Mouse (Mus musculus): ENCODE data around the gene Olfr12. TPM values are rescaled to one million over a fixed set of nuclear protein-coding genes. Genes with fewer than 3 reads are reported as not detected.

Olfr12 gene
- total and polyA plus RNA-seq, 3 experiments = not detected

DNA sequence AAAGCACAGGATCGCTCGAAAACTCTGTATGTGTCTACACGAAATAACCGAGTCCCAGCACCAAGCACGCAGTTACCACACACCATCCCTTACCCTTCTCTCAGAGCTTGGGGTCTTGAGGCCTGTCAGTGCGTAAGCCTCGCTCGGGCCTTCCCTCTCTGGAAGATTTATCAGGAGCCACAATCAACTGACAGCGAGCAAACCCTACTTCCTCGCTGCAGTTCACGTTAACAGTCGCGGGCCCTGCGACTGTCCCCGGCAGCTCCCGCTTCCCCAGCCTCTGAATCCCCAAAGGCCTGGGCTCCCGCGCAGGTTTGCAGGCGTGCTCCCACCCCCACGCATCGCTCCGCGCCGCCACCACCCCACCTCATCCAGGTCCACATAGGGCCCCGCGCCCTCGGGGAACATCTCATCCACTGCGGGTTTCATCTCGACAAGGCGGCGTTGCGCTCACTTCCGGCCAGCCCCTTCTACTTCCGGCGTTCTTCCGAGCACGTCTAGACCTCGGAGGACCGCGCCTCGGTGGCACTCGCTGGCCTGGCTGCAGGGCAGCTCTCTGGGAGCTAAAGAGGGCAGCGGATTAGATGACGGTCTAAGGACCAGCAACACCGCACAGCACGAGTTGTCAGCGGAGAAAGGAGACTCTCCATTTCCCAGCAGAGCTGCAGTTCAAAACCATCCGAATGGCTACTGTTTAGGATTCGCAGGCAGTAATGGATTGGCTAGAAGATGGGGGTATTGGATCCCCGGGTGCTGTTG, 24.1 kb downstream of the Olfr12 start, which contains the start of gene Cops9:
Gene Cops9, minus strand, starts transcription at position 472 of the 759 bp plus-strand sequence.
- TF ChIP-seq CTCF (IDR thresholded peaks at IDR 0.05) = no peak
- TF ChIP-seq EP300 (IDR thresholded peaks at IDR 0.05; ENCODE audit: insufficient read depth, low read depth, low read length) = no peak
- TF ChIP-seq POLR2A (IDR thresholded peaks at IDR 0.05; ENCODE audit: insufficient read depth, low read depth, low read length) = peak; percentile 74
- 2% methylated on average over 50 of the region's 50 CpGs for WGBS

GRCm38 (mm10) chr1:92643691-92644090, 26.1 kb downstream of the Olfr12 start:
- no peak overlapping the region for H3K27ac ChIP-seq
- no peaks in the 10 kb centered on the region for H3K27me3 ChIP-seq (ENCODE audit: control insufficient read depth, insufficient read depth, low read length)
- TF ChIP-seq EP300 (IDR thresholded peaks at IDR 0.05; ENCODE audit: insufficient read depth, low read depth, low read length) (no peak), POLR2A (IDR thresholded peaks at IDR 0.05; ENCODE audit: insufficient read depth, low read depth, low read length) (no peak), CTCF (IDR thresholded peaks at IDR 0.05) (no peak)
- intact Hi-C loops (cut with DNase I) = no loop called here
- no peak overlapping the region for H3K9ac ChIP-seq (ENCODE audit: low read depth, low read length)
- WGBS = 73% methylated on average over 4 of the region's 4 CpGs
- no peaks in the 10 kb centered on the region for H3K79me2 ChIP-seq (replicated peaks; ENCODE audit: control insufficient read depth, insufficient read depth, low read length)
- no peaks in the 10 kb centered on the region for H3K36me3 ChIP-seq (ENCODE audit: control insufficient read depth, insufficient read depth, low read length)
- H3K4me1 ChIP-seq (ENCODE audit: control insufficient read depth, insufficient read depth, low read length) = peaks cover 10% of the 10 kb centered on the region
- H3K4me3 ChIP-seq = no peak overlapping the region
- DNase-seq = peak in 1 of 2 experiments; percentile 9

More for the DNA sequence above, 24.1 kb downstream of the Olfr12 start, which contains the start of gene Cops9:
- intact Hi-C loops (cut with DNase I) = no loop called here
- H3K36me3 ChIP-seq (ENCODE audit: control insufficient read depth, insufficient read depth, low read length) = no peaks in the 10 kb centered on the region
- H3K79me2 ChIP-seq (replicated peaks; ENCODE audit: control insufficient read depth, insufficient read depth, low read length) = no peaks in the 10 kb centered on the region
- H3K4me1 ChIP-seq (ENCODE audit: control insufficient read depth, insufficient read depth, low read length) = peaks cover 8% of the 10 kb centered on the region
- H3K27ac ChIP-seq = peak within 1 kb of the TSS; percentile 83
- H3K27me3 ChIP-seq (ENCODE audit: control insufficient read depth, insufficient read depth, low read length) = no peaks in the 10 kb centered on the region
- DNase-seq = peak; percentile 91 to 93
- H3K4me3 ChIP-seq = peak within 1 kb of the TSS; percentile 79
- H3K9ac ChIP-seq (ENCODE audit: low read depth, low read length) = peak within 1 kb of the TSS; percentile 91

DNA sequence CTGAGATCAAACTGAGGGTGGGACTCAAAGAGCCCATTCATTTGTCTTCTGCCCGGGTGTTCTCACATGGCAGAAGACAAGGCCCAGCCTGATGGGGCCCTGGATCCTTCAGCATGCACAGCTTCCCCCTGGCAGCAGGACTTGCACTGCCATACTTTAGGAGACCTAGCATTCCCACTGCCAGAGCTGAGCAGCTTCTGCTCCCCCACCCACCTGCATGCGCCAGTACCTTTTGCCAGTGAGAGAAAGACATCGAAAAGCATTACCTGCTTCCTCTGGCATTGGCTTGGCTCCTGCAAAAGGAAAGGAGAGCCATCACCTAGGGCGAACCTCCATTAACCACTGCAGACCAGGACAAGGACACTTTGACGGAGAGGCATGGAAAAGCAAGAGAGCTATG, 27.3 kb downstream of the Olfr12 start:
- DNase-seq = peak in 1 of 2 experiments; percentile 9
- H3K79me2 ChIP-seq (replicated peaks; ENCODE audit: control insufficient read depth, insufficient read depth, low read length) = no peaks in the 10 kb centered on the region
- H3K27me3 ChIP-seq (ENCODE audit: control insufficient read depth, insufficient read depth, low read length) = no peaks in the 10 kb centered on the region
- 77% methylated on average over 5 of the region's 5 CpGs for WGBS
- no peak for TF ChIP-seq EP300 (IDR thresholded peaks at IDR 0.05; ENCODE audit: insufficient read depth, low read depth, low read length)
- TF ChIP-seq CTCF (IDR thresholded peaks at IDR 0.05) = no peak
- no peak for TF ChIP-seq POLR2A (IDR thresholded peaks at IDR 0.05; ENCODE audit: insufficient read depth, low read depth, low read length)
- H3K9ac ChIP-seq (ENCODE audit: low read depth, low read length) = no peak overlapping the region
- no peak overlapping the region for H3K4me3 ChIP-seq
- H3K4me1 ChIP-seq (ENCODE audit: control insufficient read depth, insufficient read depth, low read length) = peaks cover 10% of the 10 kb centered on the region
- intact Hi-C loops (cut with DNase I) = no loop called here
- no peak overlapping the region for H3K27ac ChIP-seq
- H3K36me3 ChIP-seq (ENCODE audit: control insufficient read depth, insufficient read depth, low read length) = no peaks in the 10 kb centered on the region

DNA sequence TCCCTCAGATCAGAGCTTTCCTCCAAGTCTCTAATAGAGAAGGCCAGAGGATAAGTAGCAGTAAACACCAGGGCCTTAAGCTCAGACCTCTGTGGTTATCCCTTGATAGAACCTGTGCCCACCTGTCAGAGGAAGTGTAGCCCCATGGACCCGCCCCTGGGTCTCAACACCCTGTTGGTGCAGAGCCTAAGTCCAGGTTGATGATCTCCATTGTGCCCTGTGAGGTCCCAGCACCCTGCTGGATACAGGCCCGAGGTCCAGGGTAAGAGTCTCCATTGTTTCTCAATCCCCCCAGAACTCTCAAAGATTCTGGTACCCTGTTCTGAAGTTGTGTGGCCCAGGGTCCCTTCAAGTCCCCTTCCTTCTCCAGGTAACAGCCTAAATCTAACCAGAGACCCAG, 28.5 kb downstream of the Olfr12 start:
- TF ChIP-seq EP300 (IDR thresholded peaks at IDR 0.05; ENCODE audit: insufficient read depth, low read depth, low read length) (no peak), POLR2A (IDR thresholded peaks at IDR 0.05; ENCODE audit: insufficient read depth, low read depth, low read length) (no peak), CTCF (IDR thresholded peaks at IDR 0.05) (no peak)
- Histone ChIP-seq H3K4me1 (ENCODE audit: control insufficient read depth, insufficient read depth, low read length) (peaks cover 5% of the 10 kb centered on the region), H3K9ac (ENCODE audit: low read depth, low read length) (no peak overlapping the region), H3K27me3 (ENCODE audit: control insufficient read depth, insufficient read depth, low read length) (no peaks in the 10 kb centered on the region), H3K4me3 (no peak overlapping the region), H3K79me2 (replicated peaks; ENCODE audit: control insufficient read depth, insufficient read depth, low read length) (no peaks in the 10 kb centered on the region), H3K27ac (no peak overlapping the region), H3K36me3 (ENCODE audit: control insufficient read depth, insufficient read depth, low read length) (no peaks in the 10 kb centered on the region)
- 55% methylated on average over 2 of the region's 2 CpGs for WGBS
- intact Hi-C loops (cut with DNase I) = loop anchor here (2.0 kb wide), 1 partner anchor 29 kb away; the partner anchor contains the start of gene Olfr12
- DNase-seq = no peak

DNA sequence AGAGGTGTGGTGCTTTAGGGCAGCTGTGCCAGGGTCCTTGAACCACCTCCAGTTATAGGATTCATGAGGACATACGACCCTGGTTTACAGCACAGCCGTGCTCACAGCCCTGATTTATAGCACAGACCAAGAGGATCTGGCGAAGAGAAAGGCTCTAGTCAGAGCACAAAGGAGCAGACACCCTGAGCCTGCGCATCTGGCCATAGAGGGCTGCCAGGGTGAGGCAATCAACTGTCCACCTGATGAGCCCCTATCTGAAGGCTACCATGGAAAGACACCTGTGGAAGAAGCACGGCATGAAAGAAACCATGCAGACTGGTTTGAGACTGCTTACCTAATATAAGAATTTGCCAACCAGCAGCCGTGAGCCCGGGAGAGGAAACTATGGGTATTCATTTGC, 29.0 kb downstream of the Olfr12 start:
- intact Hi-C loops (cut with DNase I) = loop anchor here (2.0 kb wide), 1 partner anchor 30 kb away; the partner anchor contains the start of gene Olfr12
- H3K9ac ChIP-seq (ENCODE audit: low read depth, low read length) = no peak overlapping the region

DNA sequence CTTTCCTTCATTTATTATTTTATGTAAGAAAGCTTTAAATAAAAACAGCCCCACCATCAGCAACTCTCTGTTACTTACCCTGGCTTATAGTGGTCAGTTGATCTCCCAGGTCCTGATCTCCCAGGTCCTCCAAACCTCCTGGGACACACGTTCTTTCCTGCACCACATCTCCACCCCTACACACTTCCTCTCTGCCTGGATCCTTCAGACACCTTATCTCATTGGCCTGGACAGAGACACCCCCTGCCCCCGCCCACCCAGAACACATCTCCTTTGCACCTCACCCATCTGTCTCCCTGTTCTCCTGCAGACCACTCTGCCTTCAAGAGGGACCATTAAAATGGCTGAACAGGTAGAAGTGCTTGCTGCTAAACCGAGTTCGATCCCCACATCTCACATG, 29.4 kb downstream of the Olfr12 start:
- Histone ChIP-seq H3K4me3 (no peak overlapping the region), H3K79me2 (replicated peaks; ENCODE audit: control insufficient read depth, insufficient read depth, low read length) (no peaks in the 10 kb centered on the region), H3K4me1 (ENCODE audit: control insufficient read depth, insufficient read depth, low read length) (peaks cover 4% of the 10 kb centered on the region), H3K27ac (no peak overlapping the region), H3K36me3 (ENCODE audit: control insufficient read depth, insufficient read depth, low read length) (no peaks in the 10 kb centered on the region), H3K27me3 (ENCODE audit: control insufficient read depth, insufficient read depth, low read length) (no peaks in the 10 kb centered on the region), H3K9ac (ENCODE audit: low read depth, low read length) (no peak overlapping the region)
- peak in 1 of 2 experiments; percentile 9 for DNase-seq
- no peak for TF ChIP-seq POLR2A (IDR thresholded peaks at IDR 0.05; ENCODE audit: insufficient read depth, low read depth, low read length)
- no peak for TF ChIP-seq CTCF (IDR thresholded peaks at IDR 0.05)
- no peak for TF ChIP-seq EP300 (IDR thresholded peaks at IDR 0.05; ENCODE audit: insufficient read depth, low read depth, low read length)
- 56% methylated on average over 4 of the region's 4 CpGs for WGBS
- intact Hi-C loops (cut with DNase I) = loop anchor here (2.0 kb wide), 1 partner anchor 30 kb away; the partner anchor contains the start of gene Olfr12

More for the DNA sequence above, 29.0 kb downstream of the Olfr12 start:
- no peak for TF ChIP-seq CTCF (IDR thresholded peaks at IDR 0.05)
- TF ChIP-seq POLR2A (IDR thresholded peaks at IDR 0.05; ENCODE audit: insufficient read depth, low read depth, low read length) = no peak
- Histone ChIP-seq H3K79me2 (replicated peaks; ENCODE audit: control insufficient read depth, insufficient read depth, low read length) (no peaks in the 10 kb centered on the region), H3K4me3 (no peak overlapping the region), H3K27me3 (ENCODE audit: control insufficient read depth, insufficient read depth, low read length) (no peaks in the 10 kb centered on the region), H3K4me1 (ENCODE audit: control insufficient read depth, insufficient read depth, low read length) (peaks cover 5% of the 10 kb centered on the region), H3K36me3 (ENCODE audit: control insufficient read depth, insufficient read depth, low read length) (no peaks in the 10 kb centered on the region), H3K27ac (no peak overlapping the region)
- WGBS = 71% methylated on average over 7 of the region's 7 CpGs
- DNase-seq = no peak

All from heart, adult 2 months (tissue).